Mouse (Mus musculus) heart, postnatal 0 days (tissue): Measurements from ENCODE around the gene Lrrc8c. TPM values are rescaled to one million over a fixed set of nuclear protein-coding genes. Genes with fewer than 3 reads are reported as not detected.

Source experiments
- ATAC-seq: fragments of 200-750 bp; cut with Nextera tagmentation; 2 replicates; pipeline ENCODE4 v1.8.0; 2017; ENCODE audit warnings: low read depth, moderate number of reproducible peaks, moderate library complexity; ENCODE audit not compliant: insufficient read depth
- DNase-seq: peaks from one replicate; pipeline ENCODE4 v3.0.0-alpha.2; 2016; ENCODE audit warnings: low spot score
- H3K27ac ChIP-seq: fragments of 300-500 bp; sonication (generic); 2 replicates; pipeline ENCODE4 v1.5.1; 2014; ENCODE audit warnings: low read depth, mild to moderate bottlenecking
- H3K27me3 ChIP-seq: fragments of 300-500 bp; sonication (generic); 2 replicates; pipeline ENCODE4 v1.6.1; 2014; ENCODE audit warnings: low read length, mixed read lengths; ENCODE audit not compliant: control insufficient read depth, insufficient read depth
- H3K36me3 ChIP-seq: fragments of 300-500 bp; sonication (generic); replicated peaks from 2 replicates; pipeline ENCODE4 v1.6.1; 2014; ENCODE audit warnings: low read length, mixed read lengths; ENCODE audit not compliant: control insufficient read depth, insufficient read depth
- H3K4me1 ChIP-seq: fragments of 300-500 bp; sonication (generic); 2 replicates; pipeline ENCODE4 v1.6.1; 2014; ENCODE audit warnings: antibody characterized with exemption; ENCODE audit not compliant: control insufficient read depth, insufficient read depth
- H3K4me2 ChIP-seq: fragments of 300-500 bp; sonication (generic); 2 replicates; pipeline ENCODE4 v1.6.1; 2014; ENCODE audit warnings: low read depth, mild to moderate bottlenecking, low read length, moderate library complexity
- H3K4me3 ChIP-seq: fragments of 300-500 bp; sonication (generic); 2 replicates; pipeline ENCODE4 v1.5.1; 2014; ENCODE audit warnings: low read depth, low read length
- H3K9ac ChIP-seq: fragments of 300-500 bp; sonication (generic); replicated peaks from 2 replicates; pipeline ENCODE4 v1.6.1; 2014; ENCODE audit warnings: low read depth, low read length, mixed read lengths
- H3K9me3 ChIP-seq: fragments of 300-500 bp; sonication (generic); replicated peaks from 2 replicates; pipeline ENCODE4 v1.6.1; 2016; ENCODE audit warnings: low read length; ENCODE audit not compliant: control insufficient read depth
- CTCF ChIP-seq: IDR thresholded peaks from 2 replicates; pipeline ENCODE4 v1.5.1; 2016; ENCODE audit warnings: antibody characterized with exemption, control low read depth, low read depth
- EP300 ChIP-seq: IDR thresholded peaks from 2 replicates; pipeline ENCODE4 v1.6.1; 2016; ENCODE audit warnings: antibody characterized with exemption, low read depth
- WGBS: fragments of 180-500 bp; shearing (Covaris S2); extraction: QIAGEN DNeasy Blood & Tissue Kit; methylation state at CpG from one replicate; pipeline ENCODE4 v1.1.7; 2014; 5-methylcytosine and 5-hydroxymethylcytosine counted together
- polyA plus RNA-seq: library from polyadenylated mRNA; unstranded; fragments of >200 nt; fragmentation: Nextera tagmentation; extraction: Ambion mirVana; gene quantifications from 2 replicates; pipeline ENCODE4 v1.2.1, GENCODE M21; 2015
- total RNA-seq: library from RNA; depleted of rRNA; stranded (reverse); fragments of >200 nt; gene quantifications from 2 replicates; pipeline ENCODE4 v1.2.3, GENCODE M21; 2014; ENCODE audit warnings: low replicate concordance

Gene Lrrc8c
- total and polyA plus RNA-seq, 2 experiments from 2014 or later = 5.0 to 14.9 TPM

DNA sequence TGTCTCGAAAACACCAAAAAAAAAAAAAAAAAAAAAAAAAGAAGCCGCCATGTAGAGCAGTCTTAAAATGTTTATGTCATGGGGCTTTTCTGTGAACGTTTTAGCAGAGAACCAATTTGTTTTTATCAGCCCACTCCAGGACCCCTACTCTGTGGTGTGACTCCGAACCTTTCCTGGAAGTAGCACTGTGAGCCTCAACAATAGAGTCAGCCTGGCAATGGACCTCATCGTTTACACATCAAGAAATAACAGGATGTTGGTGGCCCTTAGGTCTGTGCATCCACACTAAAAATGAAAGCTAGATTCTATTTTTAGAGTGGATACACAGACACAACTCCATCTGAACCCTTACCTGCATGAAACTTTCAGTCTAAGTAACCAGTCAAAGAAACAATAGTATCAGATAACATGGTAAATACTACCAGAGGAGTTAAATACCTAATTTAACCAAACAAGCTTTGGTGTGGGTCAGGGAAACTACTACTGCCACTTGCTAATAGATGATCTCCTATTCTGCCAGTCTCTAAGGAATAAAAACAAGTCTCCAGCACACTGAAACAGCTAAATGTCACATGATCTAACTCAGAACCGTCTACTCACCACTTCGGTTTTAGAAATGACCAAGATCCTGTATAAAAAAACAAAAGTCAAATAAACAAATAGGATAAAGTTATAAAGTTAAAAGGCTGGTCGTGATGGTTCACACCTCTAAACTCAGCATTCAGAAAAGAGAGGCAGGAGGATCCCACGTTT, 95.7 kb downstream of the Lrrc8c start:
- Histone ChIP-seq H3K4me1 (0 out of 2 replicates have a peak, but pooled peaks cover 4% of the 10 kb centered on the region), H3K27me3 (no peaks in the 10 kb centered on the region), H3K4me3 (no peak overlapping the region), H3K4me2 (no peak overlapping the region), H3K9ac (no peak overlapping the region), H3K9me3 (no peaks in the 10 kb centered on the region), H3K27ac (no peak overlapping the region), H3K36me3 (peaks cover 2% of the 10 kb centered on the region; the same call in 1 of the 2 replicates)
- ATAC-seq (no peak), DNase-seq (no peak)
- TF ChIP-seq CTCF (no peak), EP300 (no peak)
- WGBS = 61% methylated on average over 9 of the region's 9 CpGs

DNA sequence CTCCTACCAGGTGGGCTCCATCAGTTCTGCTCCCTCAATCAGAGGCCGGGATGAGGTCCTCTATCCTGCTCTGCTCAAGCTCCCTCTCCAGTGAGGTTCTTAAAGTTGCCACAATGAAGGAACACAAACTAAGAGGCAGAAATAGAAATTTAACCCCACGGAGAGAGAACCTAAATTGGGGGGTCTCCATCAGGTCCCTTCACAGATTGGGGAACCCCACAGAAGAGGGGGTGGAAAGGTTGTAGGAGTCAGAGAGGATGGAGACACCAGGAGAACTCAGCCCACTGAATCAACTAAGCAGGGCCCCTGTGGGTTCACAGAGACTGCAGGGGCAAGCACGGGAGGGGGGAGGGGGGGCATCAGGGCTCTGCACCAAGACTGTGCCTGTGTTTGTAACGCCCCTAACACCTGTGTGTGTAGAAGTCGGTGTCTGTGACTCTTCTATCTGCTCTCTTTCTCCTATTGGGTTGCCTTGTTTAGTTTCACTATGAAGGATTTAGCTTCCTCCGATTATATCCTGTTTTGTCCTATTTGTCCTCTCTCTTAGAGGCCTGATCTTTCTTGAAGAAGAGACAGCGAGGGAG, 96.8 kb downstream of the Lrrc8c start:
- Histone ChIP-seq H3K36me3 (no peaks in the 10 kb centered on the region; the same call in 1 of the 2 replicates), H3K4me1 (0 out of 2 replicates have a peak, but pooled peaks cover 4% of the 10 kb centered on the region), H3K4me3 (no peak overlapping the region), H3K4me2 (no peak overlapping the region; the same call in 1 of the 2 replicates), H3K27ac (peak overlapping the region; percentile 15; the same call in 1 of the 2 replicates), H3K9me3 (no peaks in the 10 kb centered on the region), H3K9ac (no peak overlapping the region), H3K27me3 (no peaks in the 10 kb centered on the region)
- ATAC-seq (no peak), DNase-seq (no peak)
- no peak for TF ChIP-seq EP300
- TF ChIP-seq CTCF = no peak
- 55% methylated on average over 7 of the region's 7 CpGs for WGBS

DNA sequence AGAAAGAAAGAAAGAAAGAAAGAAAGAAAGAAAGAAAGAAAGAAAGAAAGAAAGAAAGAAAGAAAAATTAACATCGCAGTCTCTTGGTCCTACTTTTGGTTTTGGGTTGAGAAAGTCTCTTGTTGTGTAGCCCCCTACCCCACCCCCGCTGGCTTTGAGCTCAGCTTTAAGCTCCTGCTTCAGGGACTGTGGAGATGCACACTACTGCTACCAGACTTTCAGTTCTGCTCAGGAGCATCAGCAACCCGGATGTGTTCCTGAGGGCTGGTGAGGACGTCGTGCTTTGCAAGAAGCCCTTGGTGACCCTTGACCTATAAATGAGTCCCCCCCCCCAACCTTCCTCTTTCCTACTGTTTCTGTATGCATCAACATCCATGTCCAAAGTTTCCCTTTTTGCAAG, 97.3 kb downstream of the Lrrc8c start:
- Histone ChIP-seq H3K27ac (peak overlapping the region; percentile 15; the same call in 1 of the 2 replicates), H3K4me2 (no peak overlapping the region; the same call in 1 of the 2 replicates), H3K9me3 (no peaks in the 10 kb centered on the region), H3K9ac (no peak overlapping the region), H3K4me1 (0 out of 2 replicates have a peak, but pooled peaks cover 4% of the 10 kb centered on the region), H3K36me3 (no peaks in the 10 kb centered on the region; the same call in 1 of the 2 replicates), H3K4me3 (no peak overlapping the region), H3K27me3 (no peaks in the 10 kb centered on the region)
- WGBS = 67% methylated on average over 5 of the region's 5 CpGs
- no peak for ATAC-seq
- no peak for DNase-seq
- TF ChIP-seq EP300 (no peak), CTCF (no peak)

- no peaks in the 10 kb centered on the region for H3K4me1 ChIP-seq
- ATAC-seq = no peak
- DNase-seq = no peak
- H3K27me3 ChIP-seq = no peaks in the 10 kb centered on the region
- H3K4me3 ChIP-seq = no peak overlapping the region
- no peak overlapping the region for H3K9ac ChIP-seq
- no peak overlapping the region for H3K27ac ChIP-seq
- H3K9me3 ChIP-seq = no peaks in the 10 kb centered on the region
- H3K4me2 ChIP-seq = no peak overlapping the region
- no peaks in the 10 kb centered on the region for H3K36me3 ChIP-seq
- TF ChIP-seq CTCF (no peak), EP300 (no peak)
Measured at GRCm38 (mm10) chr5:105618510-105618909, 99.3 kb downstream of the Lrrc8c start.

DNA sequence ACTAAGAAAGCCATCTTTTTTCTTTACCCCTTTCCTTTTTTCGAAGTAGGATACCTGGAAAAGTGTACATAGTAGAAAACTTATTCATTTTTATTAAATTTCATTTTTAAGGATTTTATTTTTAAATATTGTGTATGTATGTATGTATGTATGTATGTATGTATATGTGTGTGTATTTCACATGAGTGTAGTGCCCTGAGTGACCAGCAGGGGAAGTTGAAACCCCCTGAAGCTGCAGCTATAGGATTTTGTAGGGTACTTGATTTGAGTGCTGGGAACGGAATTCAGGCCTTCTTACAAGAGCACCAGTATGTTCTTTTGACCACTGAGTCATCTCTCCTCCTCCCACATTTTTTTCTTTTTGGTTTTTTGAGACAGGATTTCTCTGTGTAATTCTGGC, 100.5 kb downstream of the Lrrc8c start:
- no peak overlapping the region for H3K9ac ChIP-seq
- no peaks in the 10 kb centered on the region for H3K9me3 ChIP-seq
- H3K4me1 ChIP-seq = 0 out of 2 replicates have a peak, but pooled peaks cover 2% of the 10 kb centered on the region
- peak overlapping the region; percentile 69; the same call in 1 of the 2 replicates for H3K27ac ChIP-seq
- ATAC-seq (no peak), DNase-seq (no peak)
- no peak overlapping the region for H3K4me2 ChIP-seq
- WGBS = 81% methylated on average over 2 of the region's 2 CpGs
- no peak overlapping the region for H3K4me3 ChIP-seq
- H3K27me3 ChIP-seq = no peaks in the 10 kb centered on the region
- TF ChIP-seq EP300 (no peak), CTCF (no peak)
- no peaks in the 10 kb centered on the region for H3K36me3 ChIP-seq
